Mouse (Mus musculus) lung, postnatal 10 days (tissue): ENCODE measurements at regions not wholly inside any gene's neighbourhood (a gene's known extent, or its start where the extent isn't known, plus 50 kb on each side); places are given as distances from the start of the nearest gene placed in this dataset.

Source experiments
- DNase-seq: peaks from one replicate; pipeline ENCODE4 v3.0.0; 2021

DNA sequence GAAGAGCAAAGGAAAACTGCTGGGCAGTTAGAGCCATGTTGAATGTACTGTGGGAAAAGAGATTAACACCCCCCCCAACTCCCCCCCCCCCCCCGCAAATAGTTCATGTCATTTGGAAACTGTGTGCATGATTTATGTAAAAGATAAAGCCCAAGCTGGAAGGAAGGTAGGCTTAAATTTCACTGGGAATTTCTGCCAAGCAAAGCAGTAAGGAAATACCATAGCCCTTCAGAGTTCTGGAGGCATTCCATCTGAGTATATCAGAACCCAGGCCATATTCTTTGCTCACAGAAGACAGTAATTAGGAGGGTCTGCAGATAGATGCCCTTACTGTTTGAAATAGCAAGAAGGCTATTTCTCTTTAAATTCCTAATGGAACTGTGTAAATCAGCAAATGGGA is 221.3 kb upstream of the Adamts5 start:
- no peak for DNase-seq

DNA sequence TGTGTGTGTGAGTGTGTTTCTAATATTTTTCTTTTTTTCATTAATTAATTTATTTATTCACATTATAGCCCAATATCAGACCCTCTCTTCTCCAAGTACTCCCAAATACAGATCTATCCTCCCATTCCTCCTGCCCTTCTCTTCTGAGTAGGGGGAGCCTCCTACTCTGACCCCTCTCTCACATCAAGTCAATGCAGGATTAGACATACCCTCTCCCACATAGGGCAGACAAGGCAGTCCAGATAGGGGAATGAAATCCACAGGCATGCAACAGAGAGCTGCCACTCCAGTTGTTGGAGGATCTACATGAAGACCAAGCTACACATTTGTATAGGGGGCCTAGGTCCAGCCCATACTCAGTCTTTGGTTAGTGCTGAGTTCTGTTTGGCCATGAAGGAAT is 216.3 kb upstream of the Adamts5 start:
- no peak for DNase-seq

DNA sequence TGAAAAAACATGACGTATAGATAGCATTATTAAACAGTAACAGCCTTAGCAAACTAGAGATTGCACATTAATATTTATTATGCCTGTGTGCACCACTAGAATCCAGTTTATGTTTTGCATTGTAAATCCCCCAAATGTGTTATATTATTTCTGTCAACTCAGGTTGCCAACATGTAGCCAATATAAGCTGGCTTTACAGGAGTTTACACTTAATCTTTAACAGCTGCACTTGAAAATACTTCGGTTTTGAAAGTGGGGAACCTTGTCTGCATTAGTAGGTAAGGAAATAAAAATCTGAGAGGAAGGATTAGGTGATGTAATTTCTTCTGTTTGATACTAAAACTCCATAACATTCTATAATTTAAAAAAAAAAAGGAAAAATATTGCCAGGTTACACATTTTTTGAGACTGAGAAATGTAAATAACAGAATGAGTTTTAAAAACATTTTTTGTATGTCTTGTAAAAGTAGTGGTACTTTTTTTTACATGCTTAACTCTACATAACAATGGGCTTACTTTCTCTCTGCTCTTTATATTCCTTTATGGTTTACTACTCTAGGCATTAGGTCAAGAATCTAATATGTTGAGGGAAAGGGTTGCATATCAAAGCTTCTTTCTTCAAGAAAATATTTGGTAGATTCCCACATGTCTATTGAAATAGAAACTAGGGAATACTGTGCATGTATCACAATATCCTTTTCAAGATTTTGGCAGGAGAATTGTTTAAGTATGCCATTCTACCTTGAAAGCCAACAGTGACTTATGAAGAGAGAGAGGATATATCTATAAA is 214.2 kb upstream of the Adamts5 start:
- DNase-seq: no peak

DNA sequence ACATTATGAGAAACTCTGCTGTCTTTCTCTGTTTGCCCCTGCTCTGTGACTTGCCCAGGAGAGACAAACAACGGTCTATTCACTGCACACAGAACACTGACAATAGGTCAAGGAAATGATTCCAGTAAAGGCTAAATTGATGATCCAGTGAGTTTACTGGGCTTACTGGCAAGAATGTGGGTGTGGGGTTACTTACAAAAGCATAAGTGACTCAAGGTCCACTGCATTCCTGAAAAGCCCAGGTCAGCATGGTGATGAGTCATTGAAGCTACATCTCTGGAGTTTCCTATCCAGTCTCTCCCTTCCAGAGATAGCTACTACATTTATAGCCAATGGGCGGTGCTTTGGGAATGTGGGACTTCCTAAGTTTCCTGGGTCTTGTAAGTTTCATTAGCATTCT is 192.8 kb upstream of the Adamts5 start:
- DNase-seq: no peak

DNA sequence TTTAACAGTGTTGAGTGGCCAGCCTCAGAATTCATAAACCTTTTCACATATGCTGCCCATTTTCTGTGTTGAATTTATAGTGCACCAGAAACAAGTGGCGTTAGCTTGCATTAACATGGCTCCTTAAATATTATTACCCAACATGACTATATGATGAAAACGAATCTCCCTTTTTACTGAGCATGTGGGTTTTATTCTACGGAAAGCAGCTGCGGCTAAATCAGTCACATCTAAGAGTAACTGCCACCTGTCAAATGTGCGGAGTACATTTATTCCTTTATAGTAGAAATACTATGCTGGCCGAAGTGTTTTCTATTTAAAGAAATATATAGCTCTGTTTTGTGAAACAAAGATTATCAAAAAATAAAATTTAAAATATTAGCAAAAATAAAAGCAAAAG is 188.5 kb upstream of the Adamts5 start:
- DNase-seq: no peak

DNA sequence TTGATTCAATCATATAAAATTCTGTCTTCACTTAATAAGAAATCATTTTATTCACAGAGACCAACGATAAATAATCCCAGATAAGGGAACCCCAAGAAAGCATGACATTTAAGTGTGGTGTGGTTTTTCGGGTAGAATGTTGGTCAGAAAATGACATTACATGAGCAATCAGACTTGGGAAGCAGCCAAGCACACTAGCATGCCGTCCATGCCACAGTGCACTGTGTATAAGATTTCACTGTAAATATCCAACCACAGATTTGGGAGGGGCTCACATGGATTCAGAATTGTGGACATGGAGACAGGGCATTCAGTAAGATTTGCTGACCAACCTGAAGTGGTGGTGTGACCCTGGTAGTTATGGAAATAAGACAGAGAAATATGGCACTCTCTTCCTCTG is 185.8 kb upstream of the Adamts5 start:
- no peak for DNase-seq

DNA sequence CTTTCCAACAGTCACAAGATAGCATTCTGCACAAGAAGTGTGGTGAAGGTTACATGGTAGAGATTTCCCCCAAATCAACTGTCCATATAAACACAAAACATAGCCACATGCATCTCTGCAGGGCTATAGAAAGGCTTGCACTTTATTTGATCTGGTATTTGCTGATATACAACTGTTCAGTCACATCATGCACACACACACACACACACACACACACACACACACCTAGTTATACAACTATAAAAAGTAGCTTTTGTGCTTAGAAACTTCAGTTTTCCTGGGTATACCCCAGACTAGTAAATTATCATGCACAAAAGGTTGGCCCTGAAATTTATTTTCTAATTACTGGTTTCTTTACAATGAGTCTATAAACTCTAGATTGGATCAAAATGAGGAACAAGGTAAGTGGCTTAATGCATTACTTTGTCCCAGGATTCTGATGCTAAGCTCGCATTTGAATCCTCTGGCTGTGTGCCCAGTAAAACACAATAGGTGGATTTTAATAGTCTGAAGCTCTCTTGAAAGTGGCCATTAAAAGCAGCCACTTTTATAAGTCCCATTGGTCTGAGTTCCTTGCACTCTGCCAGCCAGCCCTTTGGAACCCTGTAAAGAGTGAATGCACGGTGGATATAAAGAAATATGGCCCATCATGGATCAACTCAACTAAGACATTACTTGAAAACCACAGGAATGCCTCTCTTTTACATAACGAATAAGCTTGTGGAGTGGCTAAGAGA is 166.2 kb upstream of the Adamts5 start:
- DNase-seq: no peak

DNA sequence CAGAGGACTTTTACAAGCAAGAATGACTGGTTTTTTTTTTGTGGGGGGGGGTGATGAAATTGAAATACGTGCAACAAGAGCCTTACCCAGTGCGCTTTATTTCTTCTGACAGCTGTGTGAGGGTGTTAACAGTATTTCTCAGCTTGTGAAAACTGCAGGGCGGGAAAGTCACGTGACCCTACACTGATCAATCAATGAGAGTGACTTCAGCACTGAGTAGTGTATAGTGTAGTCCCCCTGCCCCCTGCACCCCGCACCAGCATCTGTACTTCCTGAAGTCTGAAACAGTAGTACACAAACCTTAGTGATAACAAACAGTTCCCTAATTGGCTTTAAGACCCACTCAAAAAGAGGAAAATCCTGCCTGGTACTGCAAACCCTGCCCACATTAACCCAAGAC is 158.5 kb upstream of the Adamts5 start:
- no peak for DNase-seq

DNA sequence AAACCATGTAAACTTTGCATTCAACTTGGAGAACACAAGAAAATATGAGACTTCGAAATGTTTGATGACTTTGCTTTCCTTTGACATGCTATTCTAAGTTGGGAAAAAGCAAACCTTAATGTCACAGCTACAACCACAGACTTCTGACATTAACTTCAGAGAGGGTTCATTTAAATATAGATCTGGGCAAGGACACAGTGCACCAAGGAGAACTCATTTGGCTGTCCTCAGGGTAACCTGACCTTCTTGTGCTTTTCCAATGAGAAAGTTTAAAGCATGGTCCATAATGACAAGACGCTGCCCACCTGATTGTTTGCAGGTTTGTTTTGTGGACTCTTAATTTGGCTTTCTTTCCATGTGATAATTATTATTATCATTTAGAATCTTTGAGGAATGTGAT is 143.1 kb upstream of the Adamts5 start:
- no peak for DNase-seq

DNA sequence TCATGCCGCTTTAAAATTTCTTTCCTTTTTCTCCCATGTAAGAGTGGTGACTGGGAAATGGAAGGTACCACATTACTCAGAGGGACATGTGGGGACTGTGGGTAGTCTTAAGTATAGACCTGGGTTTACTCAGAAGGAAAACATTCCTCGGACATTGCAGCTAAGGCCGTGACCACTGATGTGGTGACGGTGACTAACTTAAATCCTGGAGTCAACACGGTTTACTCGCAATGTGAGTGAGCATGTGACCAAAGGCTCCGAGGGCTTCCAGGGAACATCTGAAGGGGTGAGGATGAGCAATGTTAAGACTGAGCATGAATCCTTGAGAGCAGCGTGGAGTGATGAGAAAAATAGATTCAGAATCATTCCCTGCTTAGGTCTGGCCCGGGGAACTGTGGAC is 133.1 kb upstream of the Adamts5 start:
- DNase-seq: no peak

DNA sequence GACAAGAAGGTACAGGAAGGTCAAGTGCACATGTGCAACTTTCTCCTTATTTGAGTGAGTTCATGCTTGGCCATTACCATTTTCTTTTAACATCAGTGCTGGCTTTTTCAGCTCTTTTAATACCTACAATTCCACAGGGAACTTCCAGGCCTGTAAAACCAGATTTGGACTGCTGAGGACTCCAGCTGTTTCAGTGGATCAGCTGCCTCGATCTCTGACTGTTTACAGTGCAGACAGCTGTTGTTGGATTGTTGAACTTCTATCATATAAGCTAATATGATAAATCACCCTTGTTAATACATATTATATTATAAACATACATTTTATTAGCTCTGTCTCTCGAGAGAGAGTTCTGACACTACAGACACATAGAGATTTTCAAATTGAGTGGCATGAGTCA is 126.1 kb upstream of the Adamts5 start:
- no peak for DNase-seq

DNA sequence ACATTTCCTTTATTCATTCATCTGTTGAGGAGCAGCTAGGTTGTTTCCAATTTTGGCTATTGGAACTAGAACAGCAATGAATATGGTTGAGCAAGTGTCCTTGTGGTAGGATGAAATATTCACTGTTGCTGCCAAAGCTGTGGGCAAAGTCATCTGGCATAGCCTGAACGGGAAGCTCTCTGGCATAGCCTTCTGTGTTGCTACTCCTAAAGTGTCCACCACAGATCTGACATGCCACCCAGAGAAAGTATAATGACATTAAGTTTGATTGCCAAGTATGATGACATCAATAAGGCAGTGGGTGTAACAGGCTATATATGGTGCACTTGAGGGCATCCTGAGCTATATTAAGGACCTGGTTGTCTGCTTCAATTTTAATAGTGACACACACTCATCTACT is 113.7 kb upstream of the Adamts5 start:
- no peak for DNase-seq

DNA sequence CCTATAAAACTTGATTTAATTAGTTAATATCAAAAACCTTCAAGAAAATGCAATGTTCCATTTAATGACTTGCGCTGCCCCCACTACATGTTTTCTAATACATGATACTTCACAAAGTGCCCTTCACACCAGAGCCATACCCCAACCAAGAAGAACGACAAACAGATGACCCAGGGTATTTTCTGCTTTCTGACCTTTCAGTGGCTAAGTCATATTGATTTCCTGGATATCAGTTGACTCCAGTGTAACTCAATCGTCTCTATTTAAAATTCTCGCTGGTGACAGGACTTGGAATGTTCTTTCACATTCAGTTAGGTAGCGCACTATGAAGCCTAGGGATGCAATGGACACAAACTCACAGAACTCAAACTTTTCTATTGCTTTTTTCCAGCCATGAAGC is 109.4 kb upstream of the Adamts5 start:
- DNase-seq: no peak

DNA sequence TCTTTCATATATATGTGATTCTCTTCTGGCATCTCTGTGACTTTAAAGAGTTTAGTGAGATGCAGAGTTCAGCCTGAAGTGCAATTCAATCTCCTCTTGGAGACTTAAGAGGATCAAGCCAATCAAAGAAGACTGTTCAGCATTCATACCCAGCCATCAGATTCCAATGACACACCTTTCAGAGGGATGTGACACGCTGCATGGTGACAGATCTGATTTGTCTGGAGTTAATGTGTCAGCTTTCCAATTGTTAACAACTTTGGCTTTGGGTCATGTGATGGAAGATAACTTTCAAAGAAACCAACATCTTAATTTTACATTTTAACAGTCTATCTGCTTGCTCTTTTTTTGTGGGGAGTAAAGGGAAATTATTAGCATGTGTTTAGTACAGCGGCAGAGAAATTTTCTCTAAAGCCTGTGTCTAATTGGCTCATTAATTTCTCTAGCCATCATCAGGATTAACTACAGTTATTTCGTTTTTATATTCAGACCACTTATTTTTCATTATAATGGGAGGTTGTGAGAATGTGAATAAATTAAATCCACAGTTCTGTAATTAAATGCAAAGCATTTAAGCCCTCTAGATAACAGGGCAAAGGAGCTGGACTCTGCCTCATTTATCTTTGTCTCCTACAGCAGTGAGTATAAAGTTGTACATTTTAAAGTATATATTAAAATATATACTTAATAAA is 108.2 kb upstream of the Adamts5 start:
- no peak for DNase-seq

DNA sequence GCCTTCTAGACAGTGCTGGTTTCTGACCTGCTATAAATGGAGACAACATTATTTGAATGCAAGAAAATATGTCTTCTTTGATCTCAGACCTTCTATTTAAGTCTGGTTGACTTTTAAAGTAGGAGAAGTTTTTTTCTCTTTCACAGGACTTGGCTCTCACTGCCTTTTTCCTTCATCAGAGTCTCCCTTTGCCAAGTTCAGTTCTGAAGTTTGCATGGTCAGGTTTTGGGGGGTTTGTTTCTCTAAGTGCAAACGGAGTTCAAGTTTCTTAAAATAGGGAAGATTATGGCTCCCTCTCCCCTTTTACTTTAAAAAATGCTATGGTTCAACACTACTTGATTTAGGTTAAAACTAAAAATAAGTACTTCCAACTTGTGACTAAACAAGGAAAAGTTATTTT is 106.2 kb upstream of the Adamts5 start:
- no peak for DNase-seq

DNA sequence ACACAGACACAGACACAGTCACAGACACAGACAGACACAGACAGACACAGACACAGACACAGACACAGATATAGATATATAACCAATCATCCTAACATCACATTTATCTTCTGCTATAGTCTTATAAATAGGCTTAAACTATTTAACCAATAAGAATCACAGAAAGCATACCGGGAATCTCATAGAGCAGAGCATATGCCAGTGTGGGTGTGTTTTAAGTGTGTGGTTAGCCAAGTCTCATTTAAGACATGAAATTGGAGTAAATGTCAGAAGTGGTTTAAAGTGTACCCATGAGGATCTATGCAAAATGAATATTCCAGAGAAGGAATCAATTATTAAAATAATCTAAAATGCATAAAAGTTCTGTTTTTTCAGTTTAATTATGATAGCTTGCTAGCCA is 99.2 kb upstream of the Adamts5 start:
- DNase-seq: no peak

DNA sequence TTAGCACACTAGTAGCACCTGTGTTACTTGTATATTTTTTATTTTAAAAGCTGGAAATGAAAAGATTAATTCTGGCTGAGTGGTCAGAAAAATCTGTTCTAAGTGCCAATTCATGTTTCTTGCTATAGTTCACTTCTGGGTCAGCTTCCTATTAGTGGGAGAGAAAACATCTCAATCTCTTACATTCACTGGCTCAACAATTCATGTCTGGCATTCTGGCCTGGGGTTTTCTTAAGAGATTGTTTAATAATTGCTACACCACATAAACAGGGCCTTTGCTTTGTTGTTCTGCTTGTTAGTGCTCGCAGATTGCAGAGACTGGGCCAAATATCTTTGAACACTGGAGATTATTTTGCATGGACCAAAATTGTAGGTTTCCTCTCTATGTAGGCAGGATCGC is 84.2 kb upstream of the Adamts5 start:
- no peak for DNase-seq

DNA sequence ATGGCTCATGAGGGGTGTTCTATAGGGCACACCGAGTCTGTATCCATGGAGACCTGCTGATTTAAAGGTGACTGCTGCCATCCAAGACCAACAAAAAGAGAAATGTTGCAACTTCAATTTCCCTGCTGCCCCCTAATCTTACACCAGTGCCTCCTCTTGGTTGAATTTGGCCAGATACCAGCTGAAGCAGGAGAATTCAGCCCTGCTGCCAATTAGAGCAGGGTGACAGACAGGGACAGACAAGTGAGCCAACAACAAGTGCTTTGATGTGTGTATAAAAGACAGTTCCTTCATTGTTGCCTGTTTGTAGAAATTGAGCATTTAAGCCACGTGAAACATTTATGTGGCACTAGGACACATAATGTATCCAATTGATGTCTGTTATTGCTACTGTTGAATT is 75.5 kb upstream of the Adamts5 start:
- DNase-seq: peak; percentile 16

DNA sequence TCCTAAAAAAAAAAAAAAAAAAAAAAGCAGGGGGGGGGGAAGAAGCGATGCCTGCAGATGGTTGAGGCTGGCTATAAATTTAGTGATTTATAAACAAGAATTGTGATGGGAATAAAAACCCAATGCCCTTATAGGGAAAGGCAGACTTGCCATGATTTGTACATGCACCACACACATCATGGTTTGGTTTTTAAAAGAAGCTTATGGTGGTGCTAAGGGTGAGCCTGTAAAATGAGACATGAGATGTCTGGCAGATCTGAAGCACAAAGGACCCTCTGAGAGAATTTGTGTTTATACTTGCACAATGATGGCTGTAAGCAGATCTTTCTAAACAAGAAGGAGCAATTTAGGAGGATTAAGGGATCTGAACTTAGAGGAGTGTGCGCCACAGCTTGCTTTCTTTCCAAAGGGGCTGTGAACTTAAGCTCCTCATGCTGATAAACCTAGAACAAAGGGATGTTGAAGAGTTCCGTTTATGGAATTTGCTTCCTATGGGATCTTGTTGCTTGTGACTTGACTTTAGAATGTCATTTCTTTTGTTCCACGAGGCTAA is 65.3 kb upstream of the Adamts5 start:
- DNase-seq: no peak

DNA sequence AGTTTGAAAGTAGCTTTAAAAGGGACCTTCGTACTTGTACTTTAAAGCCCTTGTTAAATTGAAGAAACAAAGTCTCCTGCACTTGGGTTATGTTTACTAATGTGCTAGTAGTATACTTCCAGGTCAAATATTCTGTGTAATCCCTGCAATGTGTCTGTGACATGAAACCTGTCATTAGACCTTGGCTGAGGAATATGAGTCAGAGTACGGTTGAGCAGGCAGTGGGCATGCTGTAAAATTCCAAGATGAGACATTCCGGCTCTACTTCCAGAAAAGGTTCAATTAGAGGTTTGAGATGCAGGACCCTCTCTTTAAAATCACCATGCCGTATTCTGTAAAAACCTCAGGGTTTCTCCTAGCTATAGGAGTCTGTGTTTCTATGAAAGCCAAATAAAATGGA is 64.6 kb upstream of the Adamts5 start:
- no peak for DNase-seq

DNA sequence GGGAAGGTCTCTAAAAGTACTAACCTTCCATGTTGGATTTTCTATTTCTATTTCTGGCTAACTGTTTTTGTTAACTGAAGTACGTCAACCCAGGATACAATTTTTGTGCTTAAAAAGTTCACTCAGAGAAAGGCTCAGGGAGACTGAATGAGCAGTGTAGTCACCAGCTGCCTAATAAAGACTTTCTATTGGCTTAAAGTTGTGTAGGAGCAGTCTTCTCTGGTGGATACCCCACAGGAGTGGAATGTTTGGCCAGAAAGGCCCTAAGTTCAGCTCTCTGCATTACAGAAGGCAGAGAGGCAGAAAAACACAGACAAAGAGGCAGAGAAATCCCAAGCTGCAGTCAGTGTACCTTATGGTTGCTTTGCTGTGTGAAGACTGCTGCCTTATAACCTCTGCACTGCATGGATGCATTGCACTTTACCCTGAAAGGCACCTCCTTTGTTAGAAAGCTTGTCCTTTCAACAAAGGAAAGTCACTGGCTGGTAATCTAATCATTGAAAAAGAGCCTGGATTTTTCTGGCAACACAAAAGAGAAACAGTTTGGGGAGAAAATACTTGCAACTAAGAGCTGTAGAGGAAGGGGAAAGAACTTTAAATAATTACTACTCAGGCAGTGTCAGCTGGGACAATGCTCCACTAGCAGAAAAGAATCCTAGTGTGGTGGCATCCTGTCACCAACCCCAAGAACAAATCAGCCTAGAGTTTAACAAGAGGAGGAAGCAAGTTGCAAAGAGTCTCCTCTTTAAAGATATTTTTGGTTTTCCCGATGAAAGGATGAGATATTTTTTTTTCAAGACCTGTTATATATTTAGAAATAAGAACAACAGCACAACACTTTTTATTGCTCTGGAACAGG is 63.0 kb upstream of the Adamts5 start:
- DNase-seq: no peak

DNA sequence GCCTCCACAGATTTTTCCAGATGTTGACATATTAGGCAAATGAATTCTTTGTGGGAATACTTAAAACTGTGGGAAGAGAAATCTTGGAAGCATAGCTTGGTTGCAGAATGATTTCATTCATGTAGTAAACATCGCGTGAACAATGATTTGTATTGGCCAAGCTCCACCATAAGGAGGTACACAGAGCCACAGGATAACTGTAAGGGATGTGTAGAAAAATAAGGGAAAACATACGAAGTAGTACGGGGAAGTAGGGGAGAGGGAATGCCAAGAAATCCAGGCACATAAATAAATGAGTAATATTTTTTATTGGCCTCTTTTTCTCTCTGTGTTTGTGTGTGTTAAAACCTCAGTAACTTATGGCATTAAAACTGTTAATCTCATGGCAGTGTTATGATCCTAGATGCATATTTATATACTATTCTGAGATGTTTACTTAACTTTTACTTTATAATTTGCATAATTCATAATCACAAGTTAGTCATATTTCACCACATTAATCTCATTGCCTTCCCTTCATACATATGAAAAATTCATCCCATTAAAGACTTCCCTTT is 54.5 kb upstream of the Adamts5 start:
- no peak for DNase-seq

DNA sequence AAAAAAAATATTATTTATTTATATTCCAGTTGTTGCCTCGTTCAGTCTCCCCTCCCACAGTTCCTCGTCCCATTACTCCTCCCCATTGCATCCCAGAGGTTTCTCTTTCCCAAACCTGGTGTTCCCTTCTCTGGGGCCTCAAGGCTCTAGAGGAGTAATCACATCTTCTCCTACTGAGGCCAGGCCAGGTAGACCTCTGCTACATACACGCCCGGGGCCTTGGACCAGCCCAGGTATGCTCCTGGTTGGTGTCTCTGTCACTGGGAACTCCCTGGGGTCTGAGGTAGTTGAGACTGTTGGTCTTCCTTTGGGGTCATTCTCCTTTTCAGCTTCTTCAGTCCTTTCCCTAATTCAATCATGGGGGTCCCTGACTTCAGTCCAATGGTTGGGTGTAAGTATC is 50.0 kb upstream of the Adamts5 start:
- no peak for DNase-seq
